Mouse (Mus musculus): ENCODE data around the gene Epb41l2. TPM values are rescaled to one million over a fixed set of nuclear protein-coding genes. Genes with fewer than 3 reads are reported as not detected.

The Epb41l2 gene
- polyA plus RNA-seq, 1 experiment from 2014 or later = 41.8 TPM

DNA sequence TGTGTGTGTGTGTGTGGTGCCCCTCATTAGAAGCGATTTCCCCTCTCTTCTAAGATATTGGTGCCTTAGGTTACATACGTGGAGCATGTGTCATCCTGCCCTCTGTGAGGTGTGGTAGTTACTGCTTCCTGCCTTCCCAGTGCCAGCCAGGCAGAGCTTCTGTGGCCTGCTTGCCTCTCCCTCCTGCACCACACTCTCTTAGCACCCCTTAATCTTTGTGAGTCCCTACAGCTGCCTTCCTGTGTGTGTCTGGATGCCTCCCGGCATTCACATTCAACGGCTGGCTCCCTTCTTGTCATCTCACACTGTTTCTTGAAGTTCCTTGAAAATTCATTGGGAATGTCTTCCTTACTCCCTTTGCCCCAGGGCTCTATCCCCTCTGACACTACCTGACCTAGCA, 67.2 kb downstream of the Epb41l2 start:
- Histone ChIP-seq H3K27me3 (no peaks in the 10 kb centered on the region), H3K4me3 (no peak overlapping the region), H3K36me3 (no peaks in the 10 kb centered on the region), H3K27ac (peak overlapping the region; percentile 72), H3K4me2 (peak overlapping the region; percentile 26; the same call in 1 of the 2 replicates), H3K9me3 (replicated peaks) (no peaks in the 10 kb centered on the region), H3K4me1 (replicated peaks) (peaks cover 50% of the 10 kb centered on the region), H3K9ac (no peak overlapping the region)
- WGBS = 23% methylated on average over 4 of the region's 4 CpGs
- ATAC-seq (replicated peaks; ENCODE audit: insufficient number of reproducible peaks, insufficient read depth, low FRiP score, low read depth) = peak; percentile 58; the same call in 1 of the 2 replicates

GRCm38 (mm10) chr10:25427523-25427922, 67.9 kb downstream of the Epb41l2 start:
- peaks cover 57% of the 10 kb centered on the region for H3K4me1 ChIP-seq (replicated peaks)
- no peaks in the 10 kb centered on the region for H3K27me3 ChIP-seq
- no peak overlapping the region for H3K4me3 ChIP-seq
- peak; percentile 62 for ATAC-seq (replicated peaks; ENCODE audit: insufficient number of reproducible peaks, insufficient read depth, low FRiP score, low read depth)
- no peaks in the 10 kb centered on the region for H3K9me3 ChIP-seq (replicated peaks)
- WGBS = 10% methylated on average over 7 of the region's 7 CpGs
- peak overlapping the region; percentile 26; the same call in 1 of the 2 replicates for H3K4me2 ChIP-seq
- H3K36me3 ChIP-seq = no peaks in the 10 kb centered on the region
- H3K9ac ChIP-seq = no peak overlapping the region
- H3K27ac ChIP-seq = peak overlapping the region; percentile 72

GRCm38 (mm10) chr10:25428658-25429057, 69.1 kb downstream of the Epb41l2 start:
- no peak overlapping the region for H3K4me2 ChIP-seq
- no peaks in the 10 kb centered on the region for H3K9me3 ChIP-seq (replicated peaks)
- no peaks in the 10 kb centered on the region for H3K27me3 ChIP-seq
- no peak for ATAC-seq (replicated peaks; ENCODE audit: insufficient number of reproducible peaks, insufficient read depth, low FRiP score, low read depth)
- no peaks in the 10 kb centered on the region for H3K36me3 ChIP-seq
- 86% methylated on average over 5 of the region's 5 CpGs for WGBS
- no peak overlapping the region for H3K9ac ChIP-seq
- H3K4me3 ChIP-seq = no peak overlapping the region
- H3K27ac ChIP-seq = no peak overlapping the region
- H3K4me1 ChIP-seq (replicated peaks) = peaks cover 67% of the 10 kb centered on the region

DNA sequence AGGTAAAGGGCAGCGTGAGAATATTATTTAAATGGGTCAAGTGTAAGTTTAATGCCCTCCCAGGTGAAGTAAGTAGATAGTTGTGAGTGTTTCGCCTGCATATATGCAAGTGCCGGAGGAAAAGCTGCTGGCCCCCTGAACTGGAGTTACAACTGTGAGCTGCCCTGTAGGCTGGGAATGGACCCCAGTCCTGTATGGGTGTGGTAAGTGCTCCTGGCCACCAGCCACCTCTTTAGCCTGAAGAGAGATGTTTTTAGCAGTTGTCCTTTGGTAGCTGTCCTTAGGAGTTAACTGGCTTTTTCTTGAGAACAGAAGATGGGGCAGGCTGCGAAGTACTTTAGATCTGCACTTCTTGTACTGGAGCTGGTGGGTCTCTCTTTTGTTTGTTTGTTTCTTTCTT, 69.7 kb downstream of the Epb41l2 start:
- 75% methylated on average over 4 of the region's 4 CpGs for WGBS
- no peaks in the 10 kb centered on the region for H3K9me3 ChIP-seq (replicated peaks)
- H3K36me3 ChIP-seq = no peaks in the 10 kb centered on the region
- no peak overlapping the region for H3K4me2 ChIP-seq
- ATAC-seq (replicated peaks; ENCODE audit: insufficient number of reproducible peaks, insufficient read depth, low FRiP score, low read depth) = no peak
- H3K9ac ChIP-seq = no peak overlapping the region
- H3K27ac ChIP-seq = peak overlapping the region; percentile 57
- H3K4me1 ChIP-seq (replicated peaks) = peaks cover 73% of the 10 kb centered on the region
- no peak overlapping the region for H3K4me3 ChIP-seq
- no peaks in the 10 kb centered on the region for H3K27me3 ChIP-seq

- no peak overlapping the region for H3K9ac ChIP-seq
- no peak for ATAC-seq (replicated peaks; ENCODE audit: insufficient number of reproducible peaks, insufficient read depth, low FRiP score, low read depth)
- H3K36me3 ChIP-seq = no peaks in the 10 kb centered on the region
- H3K27ac ChIP-seq = peak overlapping the region; percentile 71
- peaks cover 81% of the 10 kb centered on the region for H3K4me1 ChIP-seq (replicated peaks)
- H3K4me2 ChIP-seq = 0 out of 2 replicates have a peak overlapping the region, but pooled peaks have one; percentile 5
- H3K9me3 ChIP-seq (replicated peaks) = no peaks in the 10 kb centered on the region
- H3K4me3 ChIP-seq = no peak overlapping the region
- 15% methylated on average over 6 of the region's 6 CpGs for WGBS
- H3K27me3 ChIP-seq = no peaks in the 10 kb centered on the region
These were observed 71.3 kb downstream of the Epb41l2 start for GRCm38 (mm10) chr10:25430862-25431261.

- peak overlapping the region; percentile 40 for H3K4me3 ChIP-seq
- H3K9me3 ChIP-seq (replicated peaks) = no peaks in the 10 kb centered on the region
- peak; percentile 63 for ATAC-seq (replicated peaks; ENCODE audit: insufficient number of reproducible peaks, insufficient read depth, low FRiP score, low read depth)
- no peaks in the 10 kb centered on the region for H3K36me3 ChIP-seq
- H3K4me1 ChIP-seq (replicated peaks) = peaks cover 69% of the 10 kb centered on the region
- H3K9ac ChIP-seq = 0 out of 2 replicates have a peak overlapping the region, but pooled peaks have one; percentile 32
- H3K27ac ChIP-seq = peak overlapping the region; percentile 82
- WGBS = 15% methylated on average over 10 of the region's 10 CpGs
- H3K4me2 ChIP-seq = peak overlapping the region; percentile 61
- H3K27me3 ChIP-seq = no peaks in the 10 kb centered on the region
These were observed 72.8 kb downstream of the Epb41l2 start for GRCm38 (mm10) chr10:25432351-25432750.

- no peaks in the 10 kb centered on the region for H3K36me3 ChIP-seq
- H3K9me3 ChIP-seq (replicated peaks) = no peaks in the 10 kb centered on the region
- peak overlapping the region; percentile 40 for H3K4me3 ChIP-seq
- 0 out of 2 replicates have a peak, but pooled peaks have one; percentile 27 for ATAC-seq (replicated peaks; ENCODE audit: insufficient number of reproducible peaks, insufficient read depth, low FRiP score, low read depth)
- WGBS = 21% methylated on average over 5 of the region's 5 CpGs
- no peak overlapping the region for H3K9ac ChIP-seq
- H3K27me3 ChIP-seq = no peaks in the 10 kb centered on the region
- peaks cover 63% of the 10 kb centered on the region for H3K4me1 ChIP-seq (replicated peaks)
- peak overlapping the region; percentile 82 for H3K27ac ChIP-seq
- H3K4me2 ChIP-seq = peak overlapping the region; percentile 61
These were observed 73.3 kb downstream of the Epb41l2 start for GRCm38 (mm10) chr10:25432938-25433337.

DNA sequence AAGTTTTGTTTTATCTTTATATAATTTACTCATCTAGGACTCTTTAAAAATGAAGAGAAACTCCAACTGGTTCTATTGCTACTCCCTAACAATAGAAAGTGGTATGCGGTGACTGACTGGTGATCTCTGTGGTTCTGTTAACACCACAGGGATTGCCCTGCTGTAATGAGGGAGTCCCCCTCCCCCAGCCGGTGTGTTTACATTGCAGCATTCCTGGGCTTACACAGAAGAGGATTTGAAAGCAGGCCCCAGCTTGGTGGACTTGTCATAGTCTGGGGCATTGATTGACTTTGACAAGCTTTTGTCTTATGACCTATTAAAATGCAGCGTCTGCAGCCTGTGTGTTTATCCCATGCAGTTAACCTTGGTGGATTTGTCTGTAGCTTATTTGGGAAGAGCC, 73.9 kb downstream of the Epb41l2 start:
- no peak overlapping the region for H3K4me3 ChIP-seq
- H3K4me1 ChIP-seq (replicated peaks) = peaks cover 60% of the 10 kb centered on the region
- H3K27ac ChIP-seq = peak overlapping the region; percentile 82
- 15% methylated on average over 3 of the region's 3 CpGs for WGBS
- H3K27me3 ChIP-seq = no peaks in the 10 kb centered on the region
- no peak for ATAC-seq (replicated peaks; ENCODE audit: insufficient number of reproducible peaks, insufficient read depth, low FRiP score, low read depth)
- no peak overlapping the region for H3K9ac ChIP-seq
- H3K36me3 ChIP-seq = no peaks in the 10 kb centered on the region
- no peaks in the 10 kb centered on the region for H3K9me3 ChIP-seq (replicated peaks)
- peak overlapping the region; percentile 34 for H3K4me2 ChIP-seq

- no peak for ATAC-seq (replicated peaks; ENCODE audit: insufficient number of reproducible peaks, insufficient read depth, low FRiP score, low read depth)
- H3K9ac ChIP-seq = no peak overlapping the region
These were observed 74.9 kb downstream of the Epb41l2 start for GRCm38 (mm10) chr10:25434358-25435044.

DNA sequence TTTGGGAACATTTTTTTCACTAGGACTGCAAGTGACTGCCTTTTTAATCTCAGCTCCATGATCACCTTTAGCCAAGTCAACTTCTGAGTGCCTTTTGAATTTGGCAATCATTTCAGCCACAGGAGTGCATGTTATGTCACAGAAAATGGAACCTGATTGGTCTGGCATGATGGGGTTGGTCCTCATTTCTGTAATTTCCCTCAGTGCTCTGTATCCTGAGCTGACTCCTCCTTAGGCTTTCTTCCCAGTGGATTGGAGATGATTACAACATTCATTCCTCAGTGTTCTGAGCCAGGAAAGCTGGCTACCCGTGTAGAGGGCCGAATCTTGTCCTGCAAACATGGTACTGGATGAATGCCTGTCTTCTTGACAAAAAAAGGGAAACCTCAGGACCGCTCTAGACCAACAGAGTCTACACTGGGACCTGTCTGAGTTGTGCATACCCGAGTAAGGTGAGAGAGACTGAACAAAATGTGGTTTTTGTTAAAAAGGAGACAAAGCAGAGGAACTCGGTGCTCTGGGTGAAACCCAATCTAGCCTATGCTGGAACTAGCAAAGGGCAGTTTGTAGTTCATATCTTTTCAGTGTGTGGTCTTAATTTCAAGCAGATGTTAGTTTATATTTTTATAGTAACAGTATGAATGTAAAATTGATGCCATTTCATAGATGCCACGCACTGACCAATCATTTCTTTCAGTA, 77.3 kb downstream of the Epb41l2 start:
- no peaks in the 10 kb centered on the region for H3K36me3 ChIP-seq
- no peaks in the 10 kb centered on the region for H3K27me3 ChIP-seq
- H3K4me3 ChIP-seq = no peak overlapping the region
- no peak for ATAC-seq (replicated peaks; ENCODE audit: insufficient number of reproducible peaks, insufficient read depth, low FRiP score, low read depth)
- H3K27ac ChIP-seq = no peak overlapping the region
- H3K4me2 ChIP-seq = no peak overlapping the region
- WGBS = 77% methylated on average over 6 of the region's 6 CpGs
- no peaks in the 10 kb centered on the region for H3K9me3 ChIP-seq (replicated peaks)
- H3K9ac ChIP-seq = no peak overlapping the region
- H3K4me1 ChIP-seq (replicated peaks) = peaks cover 38% of the 10 kb centered on the region

More at GRCm38 (mm10) chr10:25434358-25435044, 74.9 kb downstream of the Epb41l2 start:
- H3K4me1 ChIP-seq (replicated peaks) = peaks cover 52% of the 10 kb centered on the region
- 26% methylated on average over 13 of the region's 13 CpGs for WGBS
- no peaks in the 10 kb centered on the region for H3K27me3 ChIP-seq
- no peak overlapping the region for H3K4me3 ChIP-seq
- no peaks in the 10 kb centered on the region for H3K9me3 ChIP-seq (replicated peaks)
- H3K27ac ChIP-seq = peak overlapping the region; percentile 82
- no peaks in the 10 kb centered on the region for H3K36me3 ChIP-seq
- peak overlapping the region; percentile 16; the same call in 1 of the 2 replicates for H3K4me2 ChIP-seq

GRCm38 (mm10) chr10:25437586-25438298, 78.1 kb downstream of the Epb41l2 start:
- Histone ChIP-seq H3K36me3 (no peaks in the 10 kb centered on the region), H3K9ac (no peak overlapping the region), H3K27me3 (no peaks in the 10 kb centered on the region), H3K4me2 (no peak overlapping the region), H3K27ac (no peak overlapping the region), H3K4me1 (replicated peaks) (peaks cover 29% of the 10 kb centered on the region), H3K9me3 (replicated peaks) (no peaks in the 10 kb centered on the region), H3K4me3 (no peak overlapping the region)
- 87% methylated on average over 6 of the region's 6 CpGs for WGBS
- ATAC-seq (replicated peaks; ENCODE audit: insufficient number of reproducible peaks, insufficient read depth, low FRiP score, low read depth) = no peak
